Mouse (Mus musculus) heart, embryonic 16.5 days (tissue): ENCODE data around the gene Tnfrsf11a. TPM values are rescaled to one million over a fixed set of nuclear protein-coding genes. Genes with fewer than 3 reads are reported as not detected.
A peak's percentile ranks its signal among the peaks of the same experiment; 100 is the strongest.

Source experiments
- ATAC-seq: fragments of 200-750 bp; cut with Nextera tagmentation; replicated peaks from 2 replicates; pipeline ENCODE4 v1.8.0; 2017; ENCODE audit warnings: moderate number of reproducible peaks; ENCODE audit not compliant: insufficient read depth, low FRiP score; ENCODE audit errors: extremely low read depth
- H3K27ac ChIP-seq: fragments of 300-500 bp; sonication (generic); 2 replicates; pipeline ENCODE4 v1.5.1; 2014; ENCODE audit warnings: mild to moderate bottlenecking, low read length, control low read depth, moderate library complexity
- H3K27me3 ChIP-seq: fragments of 300-500 bp; sonication (generic); 2 replicates; pipeline ENCODE4 v1.6.1; 2014; ENCODE audit warnings: low read length, mixed read lengths; ENCODE audit not compliant: control insufficient read depth, insufficient read depth
- H3K36me3 ChIP-seq: fragments of 300-500 bp; sonication (generic); 2 replicates; pipeline ENCODE4 v1.6.1; 2014; ENCODE audit not compliant: control insufficient read depth, insufficient read depth
- H3K4me1 ChIP-seq: fragments of 300-500 bp; sonication (generic); 2 replicates; pipeline ENCODE4 v1.6.1; 2014; ENCODE audit warnings: low read length, mixed read lengths; ENCODE audit not compliant: control insufficient read depth, insufficient read depth
- H3K4me2 ChIP-seq: fragments of 300-500 bp; sonication (generic); 2 replicates; pipeline ENCODE4 v1.6.1; 2014; ENCODE audit warnings: low read depth, mild to moderate bottlenecking, control low read depth, low read length
- H3K4me3 ChIP-seq: fragments of 300-500 bp; sonication (generic); 2 replicates; pipeline ENCODE4 v1.5.1; 2014; ENCODE audit warnings: mild to moderate bottlenecking, control low read depth, low read length
- H3K9ac ChIP-seq: fragments of 300-500 bp; sonication (generic); 2 replicates; pipeline ENCODE4 v1.6.1; 2014; ENCODE audit warnings: low read length, control low read depth
- H3K9me3 ChIP-seq: fragments of 300-500 bp; sonication (generic); replicated peaks from 2 replicates; pipeline ENCODE4 v1.6.1; 2016; ENCODE audit warnings: low read length; ENCODE audit not compliant: control insufficient read depth
- WGBS: fragments of 180-500 bp; shearing (Covaris S2); extraction: QIAGEN DNeasy Blood & Tissue Kit; methylation state at CpG from one replicate; pipeline ENCODE4 v1.1.7; 2014; 5-methylcytosine and 5-hydroxymethylcytosine counted together
- polyA plus RNA-seq: library from polyadenylated mRNA; unstranded; fragments of >200 nt; fragmentation: Nextera tagmentation; extraction: Ambion mirVana; gene quantifications from 2 replicates; pipeline ENCODE4 v1.2.1, GENCODE M21; 2015

The Tnfrsf11a gene
- polyA plus RNA-seq, 1 experiment from 2014 or later, result 0.83 TPM

DNA sequence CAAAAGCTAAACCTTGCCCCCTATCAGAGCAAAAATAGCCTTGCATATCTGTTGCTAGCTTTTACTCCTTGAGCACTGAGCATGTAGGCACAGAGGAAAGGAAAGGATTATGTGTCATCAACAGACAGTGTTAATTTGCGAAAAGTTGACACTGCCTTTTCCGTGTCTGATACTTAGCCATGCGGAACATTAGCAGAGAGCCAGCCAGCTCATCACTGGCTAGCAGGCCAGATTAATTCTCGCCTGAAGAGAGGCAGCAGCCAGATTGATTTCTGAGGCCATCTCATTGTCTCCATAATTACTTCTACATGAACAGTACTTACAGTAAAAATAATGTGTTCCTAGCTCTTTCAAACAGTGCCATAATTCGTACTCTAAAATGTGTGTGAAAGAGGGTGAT, 48.7 kb downstream of the Tnfrsf11a start:
- Histone ChIP-seq H3K36me3 (no peaks in the 10 kb centered on the region), H3K4me3 (no peak overlapping the region), H3K9me3 (no peaks in the 10 kb centered on the region), H3K4me2 (no peak overlapping the region), H3K27ac (no peak overlapping the region), H3K4me1 (no peaks in the 10 kb centered on the region), H3K9ac (no peak overlapping the region), H3K27me3 (no peaks in the 10 kb centered on the region)
- 59% methylated on average over 5 of the region's 5 CpGs for WGBS
- no peak for ATAC-seq

DNA sequence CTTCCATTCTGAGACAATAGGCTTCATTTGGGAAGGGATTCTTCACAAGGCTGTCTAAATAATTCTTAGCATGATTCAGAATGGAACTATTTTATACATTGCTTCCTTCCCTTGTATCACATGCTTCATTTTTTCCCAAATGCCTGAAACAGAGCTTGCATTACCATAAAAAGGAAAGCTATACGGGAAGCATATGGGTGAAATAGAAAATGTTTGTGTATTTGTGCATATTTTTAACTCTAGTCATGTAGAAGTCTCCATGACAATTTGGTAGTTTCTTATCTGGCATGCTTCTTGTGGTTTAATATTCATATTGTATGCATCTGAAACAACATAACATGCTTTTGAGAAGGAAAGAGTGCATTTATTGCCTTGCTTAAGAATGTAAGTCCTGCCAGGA, 52.3 kb downstream of the Tnfrsf11a start:
- H3K27me3 ChIP-seq, result no peaks in the 10 kb centered on the region
- H3K4me1 ChIP-seq, result no peaks in the 10 kb centered on the region
- H3K27ac ChIP-seq, result no peak overlapping the region
- H3K9me3 ChIP-seq, result no peaks in the 10 kb centered on the region
- no peak for ATAC-seq
- WGBS, result 89% methylated on average over 1 of the region's 1 CpGs
- H3K9ac ChIP-seq, result no peak overlapping the region
- H3K4me3 ChIP-seq, result no peak overlapping the region
- no peaks in the 10 kb centered on the region for H3K36me3 ChIP-seq
- H3K4me2 ChIP-seq, result no peak overlapping the region

DNA sequence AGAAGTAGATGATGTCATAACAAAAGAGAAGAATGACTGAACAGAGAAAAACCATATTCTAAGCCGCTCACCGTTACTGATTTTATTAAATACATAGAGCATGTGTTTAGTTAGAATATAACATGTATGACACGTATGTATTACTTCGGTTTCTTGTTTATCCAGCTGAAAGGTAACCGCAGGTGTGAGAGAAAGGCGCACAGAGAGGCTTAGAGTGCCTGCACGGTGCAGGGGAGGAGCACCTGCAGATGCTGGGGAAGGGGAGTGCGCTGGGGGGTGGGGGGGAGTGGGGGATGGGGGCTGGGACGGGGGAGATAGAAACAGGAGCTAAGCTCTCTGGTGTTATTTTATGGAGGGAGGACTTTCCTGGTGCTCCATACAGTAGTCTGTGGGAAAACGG, 62.4 kb downstream of the Tnfrsf11a start:
- peaks cover 8% of the 10 kb centered on the region for H3K27me3 ChIP-seq
- no peaks in the 10 kb centered on the region for H3K9me3 ChIP-seq
- no peak overlapping the region for H3K27ac ChIP-seq
- ATAC-seq, result no peak
- WGBS, result 23% methylated on average over 10 of the region's 10 CpGs
- no peak overlapping the region for H3K9ac ChIP-seq
- H3K4me2 ChIP-seq, result peak overlapping the region; percentile 53
- H3K36me3 ChIP-seq, result no peaks in the 10 kb centered on the region
- peak overlapping the region; percentile 22 for H3K4me3 ChIP-seq
- H3K4me1 ChIP-seq, result peaks cover 10% of the 10 kb centered on the region

DNA sequence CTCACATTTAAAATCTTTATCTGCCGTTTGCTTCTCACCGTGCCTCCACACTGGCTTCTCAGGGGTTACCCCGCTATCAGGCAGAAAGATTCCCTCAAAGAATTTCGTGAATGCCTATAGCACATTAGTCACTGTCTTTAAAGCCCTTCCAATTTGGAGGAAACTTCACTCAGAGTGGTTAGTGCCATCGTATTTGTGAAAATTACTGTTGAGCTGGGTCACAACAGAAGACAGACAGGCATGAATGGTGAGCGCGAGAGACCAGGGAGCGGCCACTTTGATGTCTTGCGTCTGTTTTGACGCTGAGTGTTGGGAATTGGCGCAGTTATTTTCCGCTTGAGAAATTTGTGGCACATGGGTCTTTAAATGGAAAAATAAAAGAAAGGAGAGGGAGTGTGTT, 62.9 kb downstream of the Tnfrsf11a start:
- Histone ChIP-seq H3K4me3 (peak overlapping the region; percentile 22), H3K27me3 (peaks cover 8% of the 10 kb centered on the region), H3K27ac (no peak overlapping the region), H3K4me2 (peak overlapping the region; percentile 53), H3K4me1 (peaks cover 10% of the 10 kb centered on the region), H3K9ac (no peak overlapping the region), H3K9me3 (no peaks in the 10 kb centered on the region), H3K36me3 (no peaks in the 10 kb centered on the region)
- ATAC-seq, result no peak
- WGBS, result 5% methylated on average over 12 of the region's 12 CpGs

DNA sequence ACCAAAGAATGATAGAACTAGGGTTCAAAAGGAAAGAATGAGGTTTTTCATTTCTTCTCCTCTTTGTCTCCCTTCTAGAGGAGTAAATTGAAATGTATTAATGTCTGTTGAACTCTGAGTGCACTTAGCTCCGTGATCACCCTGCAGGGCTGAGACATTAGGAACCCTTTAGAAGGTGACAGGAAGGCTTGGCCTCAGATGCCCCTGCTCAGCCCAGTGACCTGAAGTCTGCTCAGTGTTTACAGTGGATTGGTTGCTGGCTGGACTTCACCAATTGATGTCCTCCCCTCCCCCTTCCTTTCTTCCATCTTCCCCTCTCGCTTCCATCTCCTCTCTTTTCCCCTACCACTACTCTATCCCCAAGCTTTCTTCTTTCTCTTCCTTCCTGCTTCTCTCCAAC, 63.3 kb downstream of the Tnfrsf11a start:
- H3K4me2 ChIP-seq, result peak overlapping the region; percentile 53
- peaks cover 10% of the 10 kb centered on the region for H3K4me1 ChIP-seq
- 23% methylated on average over 2 of the region's 2 CpGs for WGBS
- peaks cover 8% of the 10 kb centered on the region for H3K27me3 ChIP-seq
- 0 out of 2 replicates have a peak, but pooled peaks have one; percentile 23 for ATAC-seq
- H3K4me3 ChIP-seq, result no peak overlapping the region
- no peaks in the 10 kb centered on the region for H3K36me3 ChIP-seq
- H3K9me3 ChIP-seq, result no peaks in the 10 kb centered on the region
- no peak overlapping the region for H3K9ac ChIP-seq
- no peak overlapping the region for H3K27ac ChIP-seq

DNA sequence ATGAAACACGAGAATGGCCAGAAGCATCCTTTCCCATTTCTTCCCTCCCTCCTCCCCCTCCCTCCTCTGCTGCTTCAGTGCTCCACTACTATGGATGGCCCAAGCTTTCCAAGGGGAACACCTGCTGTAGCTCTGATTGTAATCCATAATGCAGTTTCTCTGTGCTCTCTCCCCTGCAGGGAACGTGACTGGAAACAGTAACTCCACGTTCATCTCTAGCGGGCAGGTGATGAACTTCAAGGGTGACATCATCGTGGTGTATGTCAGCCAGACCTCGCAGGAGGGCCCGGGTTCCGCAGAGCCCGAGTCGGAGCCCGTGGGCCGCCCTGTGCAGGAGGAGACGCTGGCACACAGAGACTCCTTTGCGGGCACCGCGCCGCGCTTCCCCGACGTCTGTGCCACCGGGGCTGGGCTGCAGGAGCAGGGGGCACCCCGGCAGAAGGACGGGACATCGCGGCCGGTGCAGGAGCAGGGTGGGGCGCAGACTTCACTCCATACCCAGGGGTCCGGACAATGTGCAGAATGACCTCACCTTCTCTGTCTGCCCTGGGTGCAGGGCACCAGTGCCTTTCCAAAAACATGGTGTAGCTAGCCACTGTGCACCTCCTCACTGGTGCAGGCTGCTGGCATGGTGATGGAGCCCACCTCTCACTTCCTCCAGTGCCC, 64.0 kb downstream of the Tnfrsf11a start:
- Histone ChIP-seq H3K4me3 (peak overlapping the region; percentile 20), H3K27ac (no peak overlapping the region), H3K36me3 (no peaks in the 10 kb centered on the region), H3K9ac (0 out of 2 replicates have a peak overlapping the region, but pooled peaks have one; percentile 21), H3K4me2 (peak overlapping the region; percentile 58), H3K27me3 (peaks cover 8% of the 10 kb centered on the region), H3K9me3 (no peaks in the 10 kb centered on the region), H3K4me1 (peaks cover 10% of the 10 kb centered on the region)
- ATAC-seq, result 0 out of 2 replicates have a peak, but pooled peaks have one; percentile 23
- 11% methylated on average over 28 of the region's 28 CpGs for WGBS

DNA sequence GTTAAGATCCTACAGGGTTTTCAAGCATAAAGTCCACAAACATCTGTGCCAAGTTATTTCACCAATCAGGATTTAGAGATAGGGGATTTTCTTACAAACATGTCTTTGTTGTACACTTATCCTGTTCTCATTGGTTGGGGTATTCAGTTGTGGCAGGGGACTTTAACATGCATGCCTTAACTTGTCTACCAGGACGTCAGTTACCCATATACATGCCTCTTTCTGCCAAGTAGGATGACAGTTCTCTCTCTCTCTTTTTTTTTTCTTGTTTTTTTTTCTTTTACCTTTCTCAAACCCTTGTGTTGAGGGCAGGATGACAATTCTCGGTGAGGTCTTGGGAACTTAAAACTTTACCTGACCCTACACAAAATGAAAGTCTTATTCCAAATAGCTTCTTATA, 65.9 kb downstream of the Tnfrsf11a start:
- Histone ChIP-seq H3K9me3 (no peaks in the 10 kb centered on the region), H3K27me3 (peaks cover 8% of the 10 kb centered on the region), H3K27ac (no peak overlapping the region), H3K4me3 (no peak overlapping the region), H3K4me1 (peaks cover 6% of the 10 kb centered on the region; the same call in 1 of the 2 replicates), H3K4me2 (no peak overlapping the region), H3K36me3 (no peaks in the 10 kb centered on the region), H3K9ac (no peak overlapping the region)
- 85% methylated on average over 2 of the region's 2 CpGs for WGBS
- no peak for ATAC-seq

DNA sequence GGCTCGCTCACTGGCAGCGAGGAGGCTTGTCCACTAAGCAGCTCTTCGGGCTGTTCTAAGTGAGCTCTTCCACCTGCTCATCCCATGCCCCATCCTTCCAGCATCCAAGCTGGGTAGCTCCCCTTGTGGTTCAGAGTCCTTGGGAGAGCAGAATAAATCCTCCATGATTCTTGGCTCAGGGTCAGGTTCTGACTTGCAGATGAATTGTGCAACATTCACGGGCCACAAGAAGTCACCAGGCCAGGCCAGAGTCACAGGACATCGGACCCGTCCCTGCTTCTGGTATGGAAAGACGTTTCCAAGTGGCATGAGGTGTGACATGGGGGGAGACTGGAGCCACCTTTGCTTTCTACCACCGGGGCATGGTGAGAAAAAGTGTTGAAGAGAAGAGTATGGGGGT, 68.3 kb downstream of the Tnfrsf11a start:
- no peak for ATAC-seq
- H3K4me1 ChIP-seq, result peaks cover 6% of the 10 kb centered on the region; the same call in 1 of the 2 replicates
- 74% methylated on average over 8 of the region's 8 CpGs for WGBS

DNA sequence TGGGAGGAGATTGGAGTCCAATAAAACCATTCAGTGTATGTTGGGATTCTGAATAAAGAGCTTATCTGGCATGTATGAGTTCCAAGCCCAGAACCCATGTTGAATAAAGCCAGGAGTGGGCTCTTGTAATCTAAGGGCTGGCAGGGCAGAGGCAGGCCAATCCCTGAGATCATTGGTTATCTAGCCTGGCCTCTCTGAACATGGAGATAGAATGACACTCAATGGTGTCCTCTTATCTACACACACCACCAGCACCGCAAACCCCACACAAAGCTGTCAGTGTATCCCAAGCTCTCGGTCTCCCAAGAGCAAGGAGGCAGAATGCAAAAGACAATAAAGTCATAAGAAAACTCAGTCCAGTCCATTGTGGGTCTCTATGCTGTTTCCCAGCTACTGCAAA, 70.8 kb downstream of the Tnfrsf11a start:
- WGBS, result 53% methylated on average over 2 of the region's 2 CpGs
- H3K36me3 ChIP-seq, result no peaks in the 10 kb centered on the region
- no peak overlapping the region for H3K4me3 ChIP-seq
- no peak overlapping the region for H3K27ac ChIP-seq
- H3K9ac ChIP-seq, result no peak overlapping the region
- no peak overlapping the region for H3K4me2 ChIP-seq
- H3K4me1 ChIP-seq, result no peaks in the 10 kb centered on the region
- H3K27me3 ChIP-seq, result no peaks in the 10 kb centered on the region
- H3K9me3 ChIP-seq, result no peaks in the 10 kb centered on the region
- ATAC-seq, result no peak

More for the DNA sequence above, 68.3 kb downstream of the Tnfrsf11a start:
- no peak overlapping the region for H3K4me3 ChIP-seq
- H3K27ac ChIP-seq, result no peak overlapping the region
- H3K9ac ChIP-seq, result no peak overlapping the region
- H3K9me3 ChIP-seq, result no peaks in the 10 kb centered on the region
- H3K27me3 ChIP-seq, result peaks cover 8% of the 10 kb centered on the region
- H3K36me3 ChIP-seq, result no peaks in the 10 kb centered on the region
- H3K4me2 ChIP-seq, result no peak overlapping the region
